Mouse (Mus musculus): ENCODE data around the gene Chst5.

DNA sequence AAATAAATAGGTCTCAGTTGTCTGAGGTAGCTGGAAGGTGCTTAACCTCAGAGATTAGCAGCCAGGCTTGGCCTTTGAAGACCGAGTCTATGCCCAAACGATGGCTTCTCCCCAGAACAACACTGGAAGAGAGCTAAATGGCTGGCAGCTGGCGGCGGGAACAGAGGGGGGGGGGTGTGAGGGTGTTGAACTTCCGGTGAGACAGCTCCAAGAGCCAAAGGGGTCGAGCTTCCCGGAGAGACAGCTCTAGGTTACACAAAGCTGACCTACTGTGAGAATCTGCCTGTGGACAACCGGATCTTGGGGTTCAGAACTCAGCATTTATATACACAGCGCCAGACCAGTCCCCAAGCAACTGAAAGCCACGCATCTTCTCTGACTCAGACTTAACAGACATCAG, 11.7 kb downstream of the Chst5 start:
- no peak for TF ChIP-seq CHD2 (IDR thresholded peaks at IDR 0.05; ENCODE audit: low read length)
- TF ChIP-seq CTCF (IDR thresholded peaks at IDR 0.05 in 2 of 3, conservative IDR thresholded peaks at IDR 0.05 in 1 of 3; ENCODE audit: control insufficient read depth in 1 of 3, insufficient read depth in 1 of 3, low read depth in 2 of 3, low read length in 3 of 3, poor library complexity in 1 of 3, severe bottlenecking in 1 of 3): no peak
- TF ChIP-seq ZNF384 (IDR thresholded peaks at IDR 0.05; ENCODE audit: low read depth, low read length): no peak
- TF ChIP-seq EP300 (IDR thresholded peaks at IDR 0.05; ENCODE audit: low read depth in 1 of 2, low read length in 2 of 2): no peak
- TF ChIP-seq ZC3H11A (IDR thresholded peaks at IDR 0.05; ENCODE audit: low read depth, low read length): no peak
- TF ChIP-seq POLR2A (IDR thresholded peaks at IDR 0.05; ENCODE audit: control insufficient read depth in 1 of 2, insufficient read depth in 1 of 2, low read depth in 1 of 2, low read length in 2 of 2, poor library complexity in 1 of 2): no peak
- no peak for TF ChIP-seq USF2 (IDR thresholded peaks at IDR 0.05; ENCODE audit: borderline replicate concordance in 1 of 2, insufficient read depth in 1 of 2, low read depth in 1 of 2, low read length in 2 of 2)
- TF ChIP-seq KAT2A (conservative IDR thresholded peaks at IDR 0.05; ENCODE audit: low read depth, low read length): no peak
- no peak for TF ChIP-seq ZMIZ1 (IDR thresholded peaks at IDR 0.05; ENCODE audit: low read depth, low read length)
